Mouse (Mus musculus) cerebellum, adult 11 months (tissue): ENCODE results near the gene Prima1.

Source experiments
- DNase-seq: peaks from one replicate; pipeline ENCODE4 v3.0.0; 2022

Prima1 gene

DNA sequence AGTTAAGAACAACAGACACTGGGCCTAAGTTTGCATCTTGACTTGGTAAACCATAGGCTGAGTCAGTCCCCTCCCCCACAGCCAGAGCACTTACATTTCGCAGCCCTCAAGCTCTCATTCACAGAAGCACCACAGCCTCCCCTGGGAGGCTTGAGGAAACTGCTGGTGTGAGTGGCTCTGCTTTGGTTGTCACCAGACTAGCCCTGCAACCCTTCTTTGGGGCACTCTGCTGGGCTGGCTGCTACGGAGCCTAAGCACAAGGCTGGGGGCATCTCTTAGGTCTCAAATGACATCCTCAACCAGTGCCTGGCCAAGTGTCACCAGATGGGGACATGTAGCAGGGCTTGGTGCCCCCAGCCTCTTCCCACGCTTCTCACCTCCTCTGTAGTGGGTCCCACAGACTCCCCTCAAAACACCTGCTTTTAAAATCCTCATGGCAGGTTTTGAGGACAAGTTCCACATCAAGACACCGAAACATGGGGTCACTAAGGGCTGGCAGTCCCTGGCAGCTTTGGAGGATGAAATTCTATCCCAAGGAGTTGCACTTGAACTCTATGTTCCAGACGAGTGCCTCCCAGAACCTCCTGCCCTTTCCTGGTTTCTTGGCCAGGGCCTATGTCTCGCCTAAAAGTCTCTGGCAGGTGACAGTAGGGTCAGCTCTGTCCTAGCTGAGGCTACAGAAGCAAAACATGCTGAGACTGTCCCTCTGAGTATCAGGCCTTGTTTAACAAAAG lies 25.9 kb downstream of the Prima1 start:
- DNase-seq, result no peak

DNA sequence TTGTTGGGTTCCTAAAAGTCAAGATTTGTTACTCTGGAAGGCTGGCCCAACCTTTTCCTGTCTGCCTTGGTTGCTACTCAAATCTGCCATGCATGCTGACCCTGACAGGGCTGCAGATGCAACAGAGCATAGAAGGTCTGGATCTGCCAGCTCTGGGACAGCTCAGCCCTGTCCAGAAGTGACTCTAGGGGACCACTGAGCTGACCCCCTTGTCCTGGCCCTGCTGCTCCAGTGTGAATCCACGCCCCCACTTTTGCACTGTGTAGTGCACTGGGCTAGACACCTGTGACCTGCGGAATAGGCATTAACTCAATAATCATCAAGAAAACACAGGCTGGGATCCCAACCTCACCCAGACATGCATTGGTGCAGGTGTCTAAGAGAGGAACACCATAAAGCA lies 27.2 kb downstream of the Prima1 start:
- DNase-seq, result no peak

DNA sequence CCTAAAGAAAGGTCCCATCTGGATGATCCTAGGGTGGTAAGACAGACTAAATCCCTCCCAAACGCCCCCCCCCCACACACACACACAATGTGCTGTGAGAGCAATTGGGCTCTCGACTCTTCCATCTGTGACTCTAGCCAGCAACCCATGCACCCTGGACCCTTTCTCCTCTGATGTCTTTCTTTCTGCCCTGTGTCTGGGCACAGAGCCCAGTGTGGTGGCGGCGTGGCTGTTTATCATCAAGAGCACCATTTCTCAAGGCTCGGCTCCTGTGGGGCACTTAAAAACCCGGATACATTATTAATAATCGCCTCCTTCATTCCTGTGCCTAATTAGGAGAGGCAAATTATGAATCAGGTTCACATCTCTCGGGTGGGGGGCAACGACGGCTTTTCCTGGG lies 27.7 kb downstream of the Prima1 start:
- DNase-seq, result no peak

DNA sequence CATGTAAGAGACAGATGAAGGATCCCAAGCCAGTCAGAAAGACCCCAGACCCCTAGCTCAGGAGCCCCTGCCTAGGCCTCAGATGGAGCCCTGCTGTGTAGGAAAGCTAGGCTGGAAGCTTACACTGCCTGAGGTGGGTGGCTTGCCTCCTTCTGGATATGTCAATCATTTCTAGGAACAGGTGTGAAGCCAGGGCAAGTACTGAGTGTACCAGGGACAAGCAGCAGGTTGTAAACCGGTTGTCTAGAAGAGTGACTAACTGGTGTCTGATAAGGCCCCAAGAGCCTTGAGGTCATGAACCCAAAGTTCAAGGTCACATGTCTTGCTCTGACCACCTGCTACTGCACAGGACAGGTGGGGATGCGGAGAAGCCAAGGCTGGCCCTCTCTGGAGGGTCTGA lies 28.4 kb downstream of the Prima1 start:
- DNase-seq, result no peak

DNA sequence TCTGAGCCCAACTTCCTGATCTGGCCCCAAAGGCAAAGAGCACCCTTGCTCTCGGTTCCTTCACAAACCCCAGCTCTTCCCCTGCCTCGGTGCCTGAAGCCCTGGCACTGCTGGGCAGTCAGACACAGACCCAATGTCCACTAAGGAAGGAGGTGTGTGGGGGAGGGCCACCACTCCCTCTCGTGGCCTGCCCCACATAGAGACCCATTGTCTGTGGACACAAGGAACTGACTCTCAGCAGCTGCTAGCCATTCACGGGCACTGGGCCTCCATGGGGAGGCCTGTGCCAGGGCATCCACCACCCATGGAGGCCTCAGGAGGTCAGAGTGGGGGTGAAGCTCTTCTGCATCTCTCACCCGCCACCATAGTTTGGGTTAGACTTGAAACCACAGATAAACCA lies 30.9 kb downstream of the Prima1 start:
- no peak for DNase-seq

DNA sequence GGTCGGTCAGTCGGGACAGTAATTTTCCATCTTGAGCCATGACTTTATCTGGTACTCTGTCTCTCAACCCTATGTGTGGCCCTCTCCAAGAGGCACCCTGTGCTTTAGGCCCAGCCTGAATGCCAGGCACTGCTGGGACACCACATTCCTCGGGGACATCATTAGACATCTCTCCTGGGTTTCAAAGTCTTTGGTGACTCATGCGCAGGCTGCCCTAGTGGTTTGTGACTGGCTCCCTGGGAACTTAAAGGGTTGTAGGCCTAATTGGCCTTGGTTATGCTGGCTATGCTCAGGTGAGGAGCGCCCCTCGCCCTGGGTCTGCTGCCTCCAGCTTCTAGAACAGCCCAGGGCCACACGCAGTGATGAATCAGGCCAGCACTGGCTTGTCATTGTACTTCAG lies 32.4 kb downstream of the Prima1 start:
- no peak for DNase-seq

DNA sequence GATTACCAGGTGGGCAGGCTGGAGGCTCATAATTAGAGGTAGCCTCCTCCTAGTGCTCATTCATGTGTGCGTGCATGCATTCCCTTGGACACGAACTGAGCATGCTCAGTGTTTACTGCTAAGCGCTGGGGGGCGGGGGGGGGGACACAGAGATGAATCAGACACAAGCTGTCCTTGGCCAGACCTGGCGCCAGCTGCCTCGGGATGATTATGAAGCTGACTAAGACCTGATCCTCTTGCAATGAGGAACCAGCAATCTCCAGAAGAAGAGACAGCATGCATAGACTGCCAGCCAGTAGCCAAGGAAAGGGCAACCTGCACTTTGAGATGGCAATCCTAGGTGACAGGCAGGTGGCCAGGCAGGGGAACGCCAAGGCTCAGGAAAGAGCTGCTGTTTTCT lies 36.4 kb downstream of the Prima1 start:
- peak; percentile 35 for DNase-seq

DNA sequence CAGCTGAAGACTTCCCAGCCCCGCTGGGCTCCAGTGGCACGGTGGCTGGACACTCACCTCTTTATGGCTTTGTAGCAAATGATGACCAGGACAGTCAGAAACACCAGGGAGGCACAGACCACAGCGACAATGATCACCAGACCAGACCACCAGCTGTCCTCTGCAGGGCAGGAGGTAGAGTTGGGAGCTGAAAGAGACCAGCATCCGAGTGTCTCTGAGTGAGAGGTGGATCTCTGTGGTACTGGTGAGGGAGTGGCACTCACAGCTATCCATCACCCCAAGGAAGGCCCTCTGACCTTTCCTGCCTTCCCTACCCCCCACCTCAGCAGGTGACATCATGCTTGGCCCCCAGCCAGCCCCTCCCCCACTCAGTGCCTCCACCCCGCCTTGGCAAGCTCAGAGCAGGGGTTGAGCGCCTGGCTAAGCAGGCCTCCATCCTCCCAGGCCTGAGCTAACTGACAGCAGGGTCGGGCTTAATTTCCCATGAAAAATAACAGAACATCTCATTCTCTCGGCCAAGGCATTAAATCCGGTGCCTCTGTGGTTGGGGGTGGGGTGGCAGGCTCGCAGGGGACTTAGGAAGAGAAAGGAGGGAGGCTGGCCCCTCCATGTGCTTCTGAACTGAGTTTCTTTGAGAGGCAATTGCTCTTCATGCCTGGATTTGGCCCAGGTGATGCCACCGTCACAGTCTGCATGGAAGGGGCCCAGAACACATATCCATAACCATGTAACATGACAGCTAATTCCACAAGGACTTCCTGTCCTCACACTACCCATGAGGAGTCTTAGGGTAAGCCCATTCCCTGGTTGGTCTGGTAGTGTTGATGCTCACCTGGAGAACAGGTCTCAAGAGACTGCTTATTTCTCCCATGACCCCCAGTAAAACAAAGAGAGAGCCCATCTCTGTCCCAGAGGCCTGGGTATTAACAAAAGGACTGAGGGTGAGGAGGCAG lies 39.1 kb downstream of the Prima1 start:
- DNase-seq, result no peak

DNA sequence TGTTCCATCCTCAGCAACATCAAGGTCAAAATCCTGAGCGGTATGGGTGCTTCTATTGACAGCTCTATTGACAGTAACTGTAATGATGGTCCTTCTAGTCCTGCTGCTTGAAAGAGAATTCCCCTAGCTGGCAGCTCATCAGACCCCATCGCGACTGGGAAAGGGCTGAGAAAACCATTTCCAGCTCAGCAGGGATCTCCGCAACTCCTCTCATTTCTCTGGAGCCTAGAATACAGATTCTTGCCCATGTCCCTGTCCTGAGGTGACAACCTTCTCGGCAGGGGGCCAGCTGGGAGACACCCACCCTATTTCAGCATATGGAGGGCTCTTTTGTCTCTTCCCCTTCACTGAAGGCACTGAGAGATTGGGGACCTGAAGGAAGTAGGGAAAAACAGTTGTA lies 49.0 kb downstream of the Prima1 start:
- DNase-seq, result no peak

DNA sequence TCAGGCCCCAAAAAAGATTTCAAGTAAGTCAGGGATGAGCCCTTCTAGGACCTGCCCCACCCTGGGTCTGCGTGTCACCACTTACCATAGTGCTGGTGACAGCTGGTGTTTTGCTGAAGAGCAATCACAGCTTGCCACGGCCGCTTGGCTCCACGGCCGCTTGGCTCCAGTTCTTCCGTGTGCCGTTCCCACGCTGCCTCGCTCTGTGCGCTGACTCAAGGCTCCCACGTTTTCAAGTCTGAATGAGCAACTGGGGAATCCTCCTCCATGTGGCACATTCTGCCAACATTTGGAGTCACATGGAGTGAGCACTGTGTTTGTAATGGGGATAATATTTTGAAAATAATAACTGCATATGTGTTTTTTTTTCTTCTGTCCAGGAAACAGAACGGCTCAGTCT lies 52.2 kb downstream of the Prima1 start:
- no peak for DNase-seq

DNA sequence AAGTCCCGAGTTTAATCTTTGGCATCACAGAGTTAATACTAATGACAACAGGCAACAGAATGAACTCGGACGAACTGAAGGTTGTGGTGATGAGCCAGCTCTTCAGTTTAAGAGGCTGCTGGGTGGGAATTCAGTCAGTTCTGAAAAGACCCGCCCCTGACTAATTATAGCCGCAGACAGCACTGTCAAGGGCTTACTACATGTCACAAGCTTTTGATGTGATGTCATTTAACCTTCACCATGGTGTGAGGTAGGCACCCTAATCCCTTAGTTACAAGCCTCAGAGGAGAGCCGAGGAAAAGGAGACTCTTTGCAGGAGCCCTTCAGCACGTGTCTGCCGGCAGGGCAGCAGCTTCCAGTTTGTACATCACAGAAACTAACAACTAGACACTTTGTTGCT lies 53.7 kb downstream of the Prima1 start:
- DNase-seq, result no peak

DNA sequence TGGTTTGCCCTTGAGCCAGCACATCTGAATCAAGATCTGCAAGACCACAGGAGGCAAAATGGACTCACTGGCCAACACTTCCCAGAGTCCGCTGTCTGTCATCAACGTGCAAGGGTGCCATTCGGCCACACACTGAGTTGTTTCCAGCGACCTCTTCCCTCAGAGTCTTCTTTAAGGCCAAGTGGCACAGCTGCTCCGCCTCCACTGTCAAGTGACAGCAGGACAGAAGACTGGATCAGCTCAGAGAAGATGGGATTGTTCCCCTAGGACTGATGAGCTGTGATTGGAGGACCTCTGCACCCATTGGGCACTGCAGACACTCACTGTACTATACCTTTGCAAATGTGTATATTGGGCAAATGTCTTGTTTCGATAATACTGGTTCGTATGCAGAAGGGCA lies 54.9 kb downstream of the Prima1 start:
- no peak for DNase-seq

DNA sequence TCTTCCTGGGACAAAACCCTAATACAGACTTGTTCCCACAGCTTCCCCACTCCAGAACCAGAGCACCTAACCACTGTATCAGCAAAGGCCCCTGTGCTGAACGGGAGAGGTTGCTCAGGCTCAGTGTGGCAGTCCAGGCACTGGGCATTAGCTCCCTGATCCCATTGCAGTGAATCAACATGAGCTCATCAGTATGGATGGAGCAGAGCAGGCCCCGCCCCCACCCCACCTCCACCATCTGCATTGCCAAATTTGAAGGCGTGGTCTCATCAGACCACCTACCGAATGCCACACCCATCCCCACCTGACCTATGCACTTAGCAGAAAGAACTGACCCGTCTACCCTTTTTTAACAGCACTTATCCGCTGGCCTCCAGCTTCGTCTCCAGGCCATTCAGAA lies 58.9 kb downstream of the Prima1 start:
- no peak for DNase-seq

DNA sequence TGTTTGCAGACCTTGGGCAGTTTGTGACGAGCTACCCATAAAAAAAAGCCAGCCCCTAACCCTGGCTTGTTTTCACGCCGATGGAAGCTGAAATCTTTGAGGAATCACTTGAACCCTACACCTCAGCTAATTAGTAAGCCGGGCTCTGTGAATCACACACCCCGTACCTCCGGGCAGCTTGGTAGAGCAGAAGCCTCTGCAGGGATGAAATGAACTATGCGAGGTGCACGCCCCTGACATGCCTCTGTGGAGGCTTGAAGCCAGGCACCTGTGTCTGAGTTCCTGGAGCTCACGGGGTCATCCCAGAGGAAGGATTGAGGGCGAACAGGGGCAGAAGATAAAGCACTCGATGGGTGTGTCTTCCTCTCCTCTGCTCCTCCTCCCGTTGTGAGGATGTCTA lies 73.1 kb downstream of the Prima1 start:
- DNase-seq, result no peak

DNA sequence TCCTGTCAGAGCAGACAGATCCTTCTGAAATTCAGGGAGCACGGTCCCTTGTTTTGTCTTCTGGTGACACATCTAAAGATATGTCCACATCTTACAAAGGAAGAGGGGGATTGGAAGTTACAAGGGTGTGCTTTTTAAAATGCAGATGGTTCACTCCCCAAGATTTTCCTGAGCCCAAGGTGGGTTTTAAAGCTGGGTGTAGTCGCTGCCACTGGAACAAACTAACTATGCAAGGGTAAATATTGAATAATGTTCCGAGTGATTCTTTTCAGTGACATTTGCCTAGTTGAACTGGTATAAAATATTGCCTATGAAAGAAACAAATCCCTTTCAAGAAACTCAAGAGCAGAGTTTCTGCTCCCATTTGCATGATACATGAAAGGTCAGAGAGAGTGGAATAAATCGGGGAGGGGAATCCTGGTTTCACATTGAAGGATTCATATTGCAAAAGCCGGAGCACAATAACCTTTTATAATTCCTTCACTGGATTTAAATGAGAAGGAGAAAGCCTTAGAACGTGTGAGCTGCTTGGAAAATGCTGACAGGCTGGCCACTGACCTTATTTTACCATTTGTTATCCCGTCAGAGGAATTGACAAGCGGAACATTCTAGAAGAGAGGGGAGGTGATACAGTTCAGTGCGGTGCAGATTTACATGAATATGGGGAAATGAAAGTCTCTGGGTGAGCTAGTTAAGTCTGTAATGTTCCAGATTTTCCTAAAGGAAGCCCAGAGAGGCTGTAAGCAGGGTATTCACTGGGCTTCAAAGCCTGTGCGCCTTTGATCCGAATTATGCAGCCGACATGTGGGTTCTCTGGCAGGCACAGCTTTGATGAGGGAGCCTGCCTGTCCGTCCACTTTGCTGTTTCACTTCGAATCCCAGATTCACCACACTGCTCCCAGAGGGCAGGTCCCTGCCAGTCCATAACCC lies 77.6 kb downstream of the Prima1 start:
- DNase-seq, result no peak

DNA sequence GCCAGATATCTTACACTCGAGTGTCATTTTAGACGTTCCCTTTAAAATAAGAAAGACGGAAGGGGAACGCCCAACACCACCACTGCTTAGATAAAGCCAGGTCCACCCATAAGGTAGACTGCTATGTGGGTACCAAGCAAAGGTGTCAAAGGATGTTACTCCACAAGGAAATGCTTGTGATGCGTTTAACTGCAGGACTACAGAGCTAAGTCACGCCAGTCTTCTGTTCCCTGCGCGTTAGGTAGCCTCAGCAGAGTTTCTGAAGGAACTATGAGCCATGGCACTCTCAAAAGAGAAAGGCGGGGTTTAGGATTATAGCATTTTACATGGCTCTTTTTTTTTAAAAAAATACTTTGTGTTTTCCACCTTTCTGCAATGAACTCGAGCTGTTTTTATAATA lies 78.4 kb downstream of the Prima1 start:
- DNase-seq, result no peak

DNA sequence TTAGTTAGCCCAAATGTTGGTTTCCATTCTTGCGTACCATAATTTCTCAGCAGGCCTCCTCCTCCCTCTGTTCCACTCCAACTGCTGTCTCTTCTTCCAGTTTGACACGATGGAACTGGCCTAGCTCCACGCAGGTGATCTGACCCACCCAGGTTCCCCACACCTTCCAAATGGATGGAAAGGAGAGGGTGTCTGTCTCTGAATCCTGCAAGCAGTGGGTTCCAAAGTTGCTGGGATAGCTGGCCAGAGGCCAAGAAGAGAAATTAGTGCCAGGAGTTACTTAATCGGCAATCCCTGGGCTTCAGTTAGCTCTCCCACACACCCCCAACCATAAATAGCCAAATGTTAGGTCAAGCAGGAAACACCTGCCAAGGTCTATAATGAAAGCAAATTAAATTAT lies 81.2 kb downstream of the Prima1 start:
- DNase-seq, result no peak

DNA sequence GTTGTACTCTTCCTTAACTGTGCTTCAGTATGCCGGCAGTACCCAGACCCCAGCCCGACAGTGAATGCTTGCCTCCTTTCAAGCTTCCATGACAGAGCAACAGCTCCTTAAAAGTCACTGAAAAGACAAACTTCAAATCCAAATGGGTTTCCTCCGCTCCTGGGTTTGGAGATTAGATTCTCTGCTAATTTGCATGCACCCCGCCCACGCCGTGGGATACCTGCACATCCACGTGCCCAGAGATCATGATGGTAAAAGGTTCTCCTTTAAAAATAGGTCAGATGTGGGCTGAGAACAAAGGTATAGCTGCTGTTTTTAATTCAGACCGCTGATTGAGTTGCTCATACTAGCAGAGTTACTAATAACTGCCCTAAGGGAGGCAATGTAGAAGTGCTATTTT lies 82.9 kb downstream of the Prima1 start:
- DNase-seq, result no peak

DNA sequence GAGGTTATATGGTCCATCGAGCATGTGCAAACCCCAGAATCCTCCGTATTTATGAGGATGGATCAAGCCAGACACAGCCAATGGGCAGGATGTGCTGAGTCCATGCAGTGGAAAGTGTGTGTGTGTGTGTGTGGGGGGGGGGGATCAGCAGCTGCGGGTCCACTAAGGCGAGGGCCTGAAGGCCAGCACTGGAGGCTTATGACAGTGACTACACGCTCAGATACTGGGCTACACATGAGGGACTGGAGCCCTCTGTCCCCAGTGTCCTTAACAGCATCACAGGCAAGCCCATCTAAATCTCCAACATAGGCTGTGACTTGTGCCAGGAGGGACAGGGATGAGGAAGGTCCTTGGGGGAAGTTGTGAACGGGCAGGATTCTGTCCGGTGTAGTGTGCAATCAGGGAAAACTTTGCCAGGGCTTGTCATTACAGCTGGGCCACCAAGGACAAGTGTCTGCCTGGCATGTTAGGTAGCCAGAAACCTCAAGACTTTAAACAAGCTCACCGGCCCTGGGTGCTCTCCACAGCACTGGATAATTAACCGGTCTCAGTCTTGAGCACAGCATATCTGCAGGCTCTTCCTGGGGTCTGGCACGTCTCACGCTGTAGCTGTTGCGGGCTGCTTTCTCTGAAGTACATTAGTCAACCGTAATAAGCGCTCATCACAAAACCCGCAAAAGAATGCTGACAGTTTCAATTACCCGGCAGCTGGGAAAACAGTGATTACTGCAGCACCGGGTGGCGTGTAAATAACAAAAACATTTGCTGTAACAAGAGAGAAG lies 84.6 kb downstream of the Prima1 start:
- DNase-seq, result no peak

DNA sequence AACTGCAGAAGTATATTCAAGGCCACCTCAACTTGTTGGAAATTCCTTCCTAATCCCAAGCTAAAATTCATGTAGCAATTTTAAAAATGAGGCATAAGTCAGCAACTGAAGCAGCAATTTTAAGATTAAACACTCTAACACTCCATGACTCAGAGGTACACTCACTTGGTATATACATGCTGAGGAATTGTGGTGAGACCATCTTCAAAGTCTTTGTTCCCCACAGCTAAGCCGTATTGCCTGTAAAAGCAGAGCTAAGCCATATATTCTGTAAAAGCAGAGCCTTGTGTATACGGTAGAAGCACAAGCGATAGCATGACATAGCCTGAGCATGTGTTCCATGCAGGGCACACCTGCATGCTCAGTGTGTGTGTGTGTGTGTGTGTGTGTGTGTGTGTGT lies 86.5 kb downstream of the Prima1 start:
- no peak for DNase-seq

DNA sequence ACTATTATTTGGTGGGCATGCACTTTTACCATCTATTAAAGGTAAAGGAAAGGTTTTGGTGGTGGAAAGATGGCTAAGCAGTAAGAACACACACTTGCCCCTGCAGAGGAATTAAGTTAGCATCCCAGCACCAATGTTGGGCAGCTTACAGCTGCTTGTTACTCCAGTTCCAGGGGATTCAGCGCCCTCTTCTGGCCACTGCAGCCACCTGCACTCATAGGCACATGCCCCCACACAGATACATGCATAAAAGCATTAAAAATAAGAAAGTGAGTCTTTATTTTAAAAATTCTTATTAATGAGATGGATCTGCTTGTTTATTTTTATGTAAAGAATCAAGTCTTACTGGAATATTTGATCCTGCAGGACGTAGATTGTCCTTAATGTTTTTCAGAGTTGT lies 87.0 kb downstream of the Prima1 start:
- no peak for DNase-seq

DNA sequence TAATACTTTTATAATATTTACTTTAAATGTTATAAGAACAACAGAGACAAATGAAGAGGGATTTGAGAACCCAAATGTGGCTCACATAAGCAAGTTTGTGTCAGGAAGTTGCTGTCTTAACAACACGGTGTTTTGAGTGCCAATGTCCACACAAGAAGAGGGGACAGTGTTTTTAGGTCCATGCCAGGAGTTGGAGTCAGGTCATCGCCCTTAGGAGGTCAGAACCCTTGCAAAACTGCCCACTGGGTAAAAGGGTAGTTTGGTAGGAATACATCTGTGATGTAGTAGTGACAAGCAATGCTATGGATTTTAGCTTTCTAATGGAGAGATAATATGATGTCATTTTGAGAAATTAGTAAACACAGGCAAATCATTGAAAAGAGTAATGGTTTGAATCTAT lies 91.7 kb downstream of the Prima1 start:
- no peak for DNase-seq
